Mouse (Mus musculus) adrenal gland, postnatal 14 days (tissue): ENCODE results near the gene Gabpa. TPM values are rescaled to one million over a fixed set of nuclear protein-coding genes. Genes with fewer than 3 reads are reported as not detected.

Experiments used
- DNase-seq: peaks from one replicate; pipeline ENCODE4 v3.0.0; 2021; ENCODE audit warnings: mixed read lengths
- total RNA-seq: library from RNA; stranded (reverse); gene quantifications from 2 replicates; pipeline ENCODE4 v1.2.3, GENCODE M21; 2021

The Gabpa gene
- total RNA-seq, 1 experiment from 2014 or later = 55.0 TPM

DNA sequence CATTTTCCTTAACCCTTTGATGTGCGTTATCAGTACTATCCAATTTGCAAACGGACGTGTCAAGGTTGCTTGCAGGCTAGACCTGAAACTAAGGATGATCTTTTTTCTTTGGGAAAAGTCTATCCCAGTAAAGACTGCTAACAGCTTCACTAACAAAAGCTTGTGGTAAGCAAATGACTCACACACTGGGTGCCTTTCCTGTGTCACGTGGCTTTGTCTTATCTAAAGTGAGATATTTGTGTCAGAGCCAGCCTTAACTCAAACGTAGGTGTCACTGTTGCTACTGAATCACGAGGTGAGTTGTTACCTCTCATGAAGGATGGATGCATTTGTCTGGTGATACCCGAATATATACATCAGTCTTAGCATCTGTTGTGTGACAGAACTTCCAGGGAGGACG, 29.9 kb downstream of the Gabpa start:
- no peak for DNase-seq

GRCm38 (mm10) chr16:84873805-84874204, 39.1 kb downstream of the Gabpa start:
- DNase-seq = no peak

DNA sequence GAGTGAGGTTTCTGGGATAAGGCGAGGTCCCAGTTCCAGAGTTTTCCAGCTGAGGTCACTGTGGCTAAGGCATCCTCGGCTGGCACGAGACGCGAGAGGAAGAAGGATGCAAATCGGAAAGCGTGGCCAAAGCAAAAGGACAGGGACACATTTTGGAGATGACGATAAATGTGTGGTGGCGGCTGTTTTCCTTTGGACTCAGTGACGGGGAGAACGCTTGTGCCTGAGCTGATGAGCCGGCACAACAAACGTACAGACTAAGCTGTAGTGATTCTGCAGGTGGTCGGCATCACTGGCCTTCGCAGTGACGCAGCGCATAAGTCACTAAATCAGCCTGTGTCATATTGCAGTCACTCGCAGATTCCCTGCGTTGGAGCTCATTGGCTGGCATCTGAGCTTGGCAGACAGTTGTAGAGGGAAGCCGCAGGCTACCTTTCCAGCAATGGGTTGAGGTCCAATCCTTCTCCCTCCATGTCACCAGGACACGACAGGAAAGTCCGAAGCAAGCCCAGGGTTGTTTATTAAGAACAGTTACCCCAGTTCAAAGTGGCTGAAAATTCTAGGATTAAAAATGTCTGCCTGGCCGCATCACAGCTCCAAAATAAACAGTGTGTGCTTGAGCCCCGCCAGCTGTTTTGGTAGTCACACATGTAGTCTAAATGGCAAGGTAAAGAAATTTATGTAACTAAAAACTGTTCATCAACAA, 40.4 kb downstream of the Gabpa start:
- no peak for DNase-seq

- no peak for DNase-seq
Observed at GRCm38 (mm10) chr16:84875718-84876035, 41.0 kb downstream of the Gabpa start.

GRCm38 (mm10) chr16:84876082-84876481, 41.4 kb downstream of the Gabpa start:
- DNase-seq = no peak

- DNase-seq = peak; percentile 78
Observed at GRCm38 (mm10) chr16:84879146-84879545, 44.4 kb downstream of the Gabpa start.

GRCm38 (mm10) chr16:84881168-84881567, 46.4 kb downstream of the Gabpa start:
- no peak for DNase-seq

DNA sequence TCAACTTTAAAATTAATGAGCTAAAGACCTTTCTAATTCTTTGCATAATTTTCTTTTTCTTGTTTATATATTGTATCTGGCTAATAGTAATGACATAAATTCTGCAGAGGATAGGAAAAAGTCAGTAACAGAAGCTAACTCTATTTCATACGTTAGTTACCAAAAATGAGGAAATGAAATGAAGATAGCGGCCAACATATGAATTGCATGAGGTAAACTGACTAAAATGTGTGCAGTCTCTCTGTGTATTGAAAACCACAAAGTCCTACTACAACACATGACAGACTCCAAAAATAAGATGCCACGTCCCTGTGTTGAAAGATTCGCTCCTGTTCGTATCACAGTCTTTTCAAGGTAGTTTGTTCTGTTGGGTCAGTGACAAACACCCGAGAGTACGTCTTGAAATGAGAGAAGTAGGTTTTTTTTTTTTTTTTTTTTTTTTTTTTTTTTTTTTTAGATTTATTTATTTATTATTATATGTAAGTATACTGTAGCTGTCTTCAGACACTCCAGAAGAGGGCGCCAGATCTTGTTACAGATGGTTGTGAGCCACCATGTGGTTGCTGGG, 47.1 kb downstream of the Gabpa start:
- DNase-seq = no peak

- no peak for DNase-seq
Observed at GRCm38 (mm10) chr16:84884572-84884971, 49.8 kb downstream of the Gabpa start.

DNA sequence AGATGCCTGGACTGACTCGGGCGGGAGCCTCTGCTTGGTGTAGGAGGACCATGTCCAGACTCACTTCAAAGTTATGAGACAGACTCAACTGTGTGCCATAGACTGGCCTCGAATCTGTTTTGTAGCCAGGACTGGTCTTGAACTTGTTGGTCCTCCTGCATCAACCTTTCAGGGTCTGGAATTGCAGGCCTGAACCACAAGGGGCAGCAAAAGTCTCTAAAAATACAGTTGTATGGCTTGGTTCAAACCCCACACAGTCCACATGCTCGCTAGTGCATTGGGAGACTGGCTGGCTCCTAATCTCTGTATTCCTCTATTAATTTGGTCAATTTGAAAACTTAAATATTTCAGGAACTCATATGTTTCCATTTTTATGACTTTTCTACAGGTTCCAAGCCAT, 68.3 kb downstream of the Gabpa start:
- no peak for DNase-seq

DNA sequence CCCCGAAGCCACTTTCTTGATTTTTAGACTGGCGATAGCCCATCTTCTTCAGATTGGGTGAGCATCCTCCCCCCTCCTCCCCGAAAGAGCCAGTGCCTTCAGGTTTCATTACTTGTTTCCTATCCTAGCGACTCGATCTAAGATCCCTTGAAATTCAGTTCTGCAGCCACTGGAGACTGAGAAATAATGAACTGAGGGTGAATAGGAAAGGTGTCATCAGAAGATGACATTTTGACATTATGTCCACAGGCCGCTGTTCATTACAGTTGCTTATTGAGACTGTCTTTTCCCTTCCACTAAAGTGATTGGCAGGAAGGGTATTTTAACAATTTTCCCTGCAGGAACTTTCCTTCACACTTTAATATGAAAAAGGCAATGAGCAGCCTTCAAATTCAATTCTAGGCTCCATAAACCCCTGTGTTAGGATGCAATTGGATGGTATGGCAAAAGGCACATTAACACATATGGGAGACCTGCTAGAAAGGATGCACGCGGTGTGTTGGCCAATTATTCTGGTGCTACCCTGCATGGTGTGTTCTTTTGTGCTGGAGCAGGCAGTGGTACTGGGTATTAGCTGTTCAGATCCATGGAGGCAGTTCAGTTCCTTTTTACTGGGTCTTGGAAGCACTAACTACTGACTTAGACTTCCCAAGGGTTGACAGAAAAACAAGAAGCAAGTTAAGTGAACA, 76.9 kb downstream of the Gabpa start:
- DNase-seq = no peak

Other genes with a start within 250 kb of the Gabpa start
- gene Mrpl39, start 99.2 kb upstream of the Gabpa start, total RNA-seq = 54.9 and 56.2 TPM in 2 replicates
- gene Jam2, start 60.8 kb upstream of the Gabpa start, total RNA-seq = 21.2 and 24.2 TPM in 2 replicates
- gene Atp5j, start 700 bp downstream of the Gabpa start, total RNA-seq = 415 and 429 TPM in 2 replicates